Mouse (Mus musculus) embryonic fibroblast, embryonic 13.5 days (primary cell): ENCODE results near the gene Rpl36a. TPM values are rescaled to one million over a fixed set of nuclear protein-coding genes. Genes with fewer than 3 reads are reported as not detected.

Experiments
- H3K27ac ChIP-seq: 2 replicates; pipeline ENCODE4 v1.5.1; 2012; ENCODE audit warnings: low read length, control low read depth, inconsistent platforms; ENCODE audit not compliant: insufficient read depth
- H3K4me1 ChIP-seq: 2 replicates; pipeline ENCODE4 v1.6.1; 2011; ENCODE audit warnings: low read length; ENCODE audit not compliant: control insufficient read depth, insufficient read depth
- H3K4me3 ChIP-seq: 2 replicates; pipeline ENCODE4 v1.5.1; 2011; ENCODE audit warnings: mild to moderate bottlenecking, control low read depth, low read length; ENCODE audit not compliant: insufficient read depth
- CTCF ChIP-seq: IDR thresholded peaks from 2 replicates; pipeline ENCODE4 v1.5.1; 2011; ENCODE audit warnings: mild to moderate bottlenecking, control low read depth, low read length, moderate library complexity, borderline replicate concordance; ENCODE audit not compliant: insufficient read depth
- POLR2A ChIP-seq: IDR thresholded peaks from 2 replicates; pipeline ENCODE4 v1.6.1; 2011; ENCODE audit warnings: low read depth, mild to moderate bottlenecking, control low read depth, low read length, moderate library complexity
- polyA plus RNA-seq: library from polyadenylated mRNA; stranded (reverse); fragments of >200 nt; gene quantifications from 2 replicates; pipeline ENCODE4 v1.2.4, GENCODE M21; 2011; ENCODE audit warnings: low read depth; ENCODE audit not compliant: missing spikeins, insufficient read length

The Rpl36a gene
- polyA plus RNA-seq, 1 experiment, result 790 TPM

DNA sequence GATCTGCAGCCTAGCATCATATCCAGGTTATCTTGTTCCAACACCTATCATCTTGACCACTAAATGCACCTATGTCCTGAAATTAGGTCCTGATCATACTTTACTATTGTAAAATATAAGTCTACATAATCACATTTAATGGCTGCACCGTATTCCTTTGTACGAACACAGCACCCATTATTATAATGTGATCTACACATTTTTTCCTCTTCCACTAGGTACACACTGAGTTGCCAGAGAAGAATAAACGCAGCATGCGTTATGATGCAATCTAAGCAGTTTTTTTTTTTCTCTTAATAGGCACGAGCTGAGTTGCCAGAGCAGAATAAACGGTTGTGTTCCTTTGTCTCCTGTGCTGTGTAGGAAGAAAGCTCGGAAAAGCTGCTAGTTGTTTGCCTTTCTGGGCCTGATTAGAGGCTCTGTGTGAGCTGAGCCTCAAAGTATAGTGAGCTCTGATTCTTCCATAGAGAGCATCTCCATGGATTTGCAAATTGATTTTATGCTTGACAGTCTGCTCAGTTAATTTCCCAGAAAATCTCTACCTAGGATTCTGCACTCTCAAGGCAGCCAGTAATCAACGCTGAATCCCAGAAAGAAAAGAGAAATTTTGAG is 34.9 kb downstream of the Rpl36a start:
- Histone ChIP-seq H3K4me1 (no peaks in the 10 kb centered on the region), H3K4me3 (no peak overlapping the region), H3K27ac (no peak overlapping the region)
- no peak for TF ChIP-seq POLR2A

DNA sequence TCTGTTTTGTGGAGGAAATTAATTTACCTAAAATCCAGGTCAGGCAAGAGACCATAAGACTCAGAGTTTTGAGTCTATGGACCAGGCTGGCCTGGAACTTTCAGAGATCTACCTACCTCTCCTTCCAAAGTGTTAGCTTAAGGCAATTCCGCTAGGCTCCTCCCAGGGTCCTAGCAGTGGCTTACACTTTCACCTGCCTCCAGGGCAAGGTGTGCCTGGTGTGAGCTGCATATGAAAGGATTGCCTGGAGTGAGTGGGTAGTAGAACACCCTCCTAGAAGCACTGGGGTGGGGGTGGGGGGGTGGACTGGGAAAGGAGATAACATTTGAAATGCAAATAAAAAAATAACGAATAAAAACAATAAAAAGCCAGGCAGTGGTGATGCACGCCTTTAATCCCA is 36.2 kb downstream of the Rpl36a start:
- H3K27ac ChIP-seq, result no peak overlapping the region
- no peaks in the 10 kb centered on the region for H3K4me1 ChIP-seq
- TF ChIP-seq POLR2A (no peak), CTCF (no peak)
- H3K4me3 ChIP-seq, result no peak overlapping the region

DNA sequence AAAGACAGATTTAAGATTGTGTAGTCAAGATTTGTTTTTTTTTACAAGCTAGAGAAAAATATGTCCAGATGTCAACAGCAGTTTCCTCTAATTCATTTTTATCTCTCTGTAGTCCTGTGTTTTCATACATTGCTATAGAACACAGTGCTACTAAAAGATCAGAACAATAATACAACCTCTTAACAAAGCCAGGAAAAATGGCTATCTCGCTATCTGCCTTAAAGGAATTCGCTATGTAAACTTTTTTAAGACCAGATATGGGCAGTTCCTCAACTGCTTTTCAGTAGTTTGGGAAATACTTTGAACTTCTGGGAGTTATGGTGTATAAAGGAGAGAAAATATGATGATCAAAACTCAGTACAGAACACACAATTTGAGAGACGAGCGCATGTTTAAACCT is 37.9 kb downstream of the Rpl36a start:
- no peak for TF ChIP-seq CTCF
- TF ChIP-seq POLR2A, result no peak
- no peak overlapping the region for H3K27ac ChIP-seq
- H3K4me3 ChIP-seq, result no peak overlapping the region
- no peaks in the 10 kb centered on the region for H3K4me1 ChIP-seq

DNA sequence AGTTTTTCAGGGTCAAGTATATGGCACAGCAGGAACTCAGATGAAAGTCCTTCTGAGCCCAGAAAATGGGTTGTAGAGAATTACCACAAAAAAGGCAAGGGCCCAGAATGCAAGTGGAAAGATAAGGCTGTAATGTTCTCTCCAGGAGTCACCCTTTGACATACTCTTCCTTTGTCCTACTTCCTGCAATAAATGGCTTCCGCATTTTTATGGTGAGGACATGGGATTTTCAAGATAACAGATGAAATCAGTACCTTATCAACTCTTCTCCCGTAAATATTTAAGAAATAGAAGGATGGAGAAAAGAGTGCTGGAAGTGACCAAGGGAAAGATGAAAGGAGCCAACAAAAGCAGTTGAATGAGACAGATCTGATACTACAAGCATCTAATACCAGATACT is 42.7 kb downstream of the Rpl36a start:
- no peak for TF ChIP-seq CTCF
- no peak for TF ChIP-seq POLR2A
- no peaks in the 10 kb centered on the region for H3K4me1 ChIP-seq
- H3K27ac ChIP-seq, result no peak overlapping the region
- no peak overlapping the region for H3K4me3 ChIP-seq

DNA sequence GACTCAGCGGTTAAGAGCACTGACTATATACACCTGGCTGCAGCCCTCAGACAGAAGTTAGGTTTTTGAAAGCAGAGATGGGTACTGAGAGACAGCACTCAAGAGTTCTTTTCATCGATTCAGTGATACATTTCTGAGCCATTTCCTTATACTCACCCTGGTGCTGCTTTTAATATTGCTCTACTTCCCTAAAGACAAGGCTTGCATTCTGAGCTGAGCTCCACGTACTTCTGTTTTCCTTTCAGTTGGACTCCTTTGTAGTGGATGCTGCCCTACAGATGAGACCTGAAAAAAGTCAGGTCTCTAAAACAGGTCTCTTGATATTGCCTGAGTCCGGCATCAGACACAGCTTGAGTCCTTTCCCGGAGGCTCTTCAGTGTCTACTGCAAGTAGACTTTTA is 47.3 kb downstream of the Rpl36a start:
- no peak for TF ChIP-seq CTCF
- no peak for TF ChIP-seq POLR2A
- Histone ChIP-seq H3K4me3 (no peak overlapping the region), H3K27ac (no peak overlapping the region)

DNA sequence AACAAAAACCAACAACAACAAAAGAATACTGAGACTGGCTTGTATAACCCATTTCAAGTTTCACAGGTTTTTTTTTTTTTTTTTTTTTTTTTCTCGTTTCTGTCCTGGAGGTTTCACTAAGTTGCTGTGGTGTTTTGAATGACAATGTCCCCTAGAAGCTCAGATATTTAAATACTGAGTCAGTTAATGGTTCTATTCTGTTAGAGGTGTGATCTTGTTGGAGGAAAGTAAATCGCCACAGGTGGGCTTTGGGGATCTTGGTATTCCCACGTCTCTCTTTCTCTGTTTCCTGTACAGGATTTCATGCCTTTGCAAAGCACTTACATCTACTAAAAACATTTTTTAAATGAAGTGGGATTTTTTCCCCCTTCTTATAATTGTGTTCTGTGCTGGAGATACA is 49.7 kb downstream of the Rpl36a start:
- H3K27ac ChIP-seq, result no peak overlapping the region
- no peaks in the 10 kb centered on the region for H3K4me1 ChIP-seq
- TF ChIP-seq CTCF (no peak), POLR2A (no peak)
- H3K4me3 ChIP-seq, result no peak overlapping the region

More for the DNA sequence above, 47.3 kb downstream of the Rpl36a start:
- no peaks in the 10 kb centered on the region for H3K4me1 ChIP-seq

DNA sequence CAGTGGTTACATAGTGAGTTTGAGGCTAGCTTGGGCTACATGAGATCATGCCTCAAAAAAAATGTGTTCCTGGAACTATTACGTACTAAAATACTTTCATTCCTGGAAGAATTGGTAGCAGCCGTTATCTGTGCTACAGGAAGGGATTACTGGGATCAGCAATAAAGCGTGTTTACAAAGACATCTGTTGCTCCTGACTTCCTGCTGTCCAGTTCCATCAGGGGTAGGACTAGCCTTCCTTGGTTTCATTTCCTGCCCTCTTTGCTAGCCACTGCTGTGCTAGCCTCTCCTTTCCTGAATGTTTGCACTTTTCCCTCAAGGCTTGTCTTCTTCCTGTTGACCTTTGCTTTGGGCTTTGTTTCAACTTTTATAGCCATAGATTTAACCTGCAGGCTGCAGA is 50.4 kb downstream of the Rpl36a start:
- no peak overlapping the region for H3K4me3 ChIP-seq
- H3K4me1 ChIP-seq, result no peaks in the 10 kb centered on the region
- no peak for TF ChIP-seq CTCF
- no peak for TF ChIP-seq POLR2A
- H3K27ac ChIP-seq, result no peak overlapping the region

Other genes starting within 250 kb of the Rpl36a start
- 2.3 and 5.1 TPM in 2 replicates for gene Drp2, start 181.1 kb upstream of the Rpl36a start, polyA plus RNA-seq
- gene Taf7l, start 109.2 kb upstream of the Rpl36a start, polyA plus RNA-seq, result 0.38 and 0.46 TPM in 2 replicates
- 33.3 and 34.3 TPM in 2 replicates for gene Timm8a1, start 43.8 kb upstream of the Rpl36a start, polyA plus RNA-seq
- 0.61 TPM in 1 of 2 replicates, not detected in the other for gene Btk, start 2.1 kb upstream of the Rpl36a start, polyA plus RNA-seq
- gene Gla, start 15.5 kb downstream of the Rpl36a start, polyA plus RNA-seq, result 11.2 and 14.7 TPM in 2 replicates
- 113 and 117 TPM in 2 replicates for gene Hnrnph2, start 15.5 kb downstream of the Rpl36a start, polyA plus RNA-seq
- 19.0 and 22.5 TPM in 2 replicates for gene Armcx4, start 100.9 kb downstream of the Rpl36a start, polyA plus RNA-seq
- gene Armcx1, start 132.3 kb downstream of the Rpl36a start, polyA plus RNA-seq, result 34.1 and 39.4 TPM in 2 replicates
- 13.6 and 21.7 TPM in 2 replicates for gene Armcx6, start 165.8 kb downstream of the Rpl36a start, polyA plus RNA-seq
- 71.6 and 81.0 TPM in 2 replicates for gene Armcx3, start 170.9 kb downstream of the Rpl36a start, polyA plus RNA-seq
- gene Armcx2, start 223.6 kb downstream of the Rpl36a start, polyA plus RNA-seq, result 108 and 127 TPM in 2 replicates